Mouse (Mus musculus): ENCODE results near the gene Cacnb2. TPM values are rescaled to one million over a fixed set of nuclear protein-coding genes. Genes with fewer than 3 reads are reported as not detected.

Gene Cacnb2
- polyA plus RNA-seq, 1 experiment from 2014 or later, result 12.2 TPM

- Histone ChIP-seq H3K4me1 (replicated peaks) (peaks cover 20% of the 10 kb centered on the region), H3K36me3 (no peaks in the 10 kb centered on the region), H3K4me3 (no peak overlapping the region), H3K4me2 (no peak overlapping the region), H3K27me3 (no peaks in the 10 kb centered on the region), H3K27ac (no peak overlapping the region), H3K9ac (no peak overlapping the region), H3K9me3 (replicated peaks) (no peaks in the 10 kb centered on the region)
- whole genome bisulfite sequencing, result 35% methylated on average over 1 of the region's 1 CpGs
- ATAC-seq (replicated peaks; ENCODE audit: insufficient number of reproducible peaks, insufficient read depth, low FRiP score, low read depth), result no peak
Observed at GRCm38 (mm10) chr2:14873116-14873515, 270.2 kb downstream of the Cacnb2 start.

GRCm38 (mm10) chr2:14873701-14874181 is 270.9 kb downstream of the Cacnb2 start:
- Histone ChIP-seq H3K27me3 (no peaks in the 10 kb centered on the region), H3K9me3 (replicated peaks) (no peaks in the 10 kb centered on the region), H3K36me3 (no peaks in the 10 kb centered on the region), H3K27ac (no peak overlapping the region), H3K4me1 (replicated peaks) (peaks cover 20% of the 10 kb centered on the region), H3K9ac (no peak overlapping the region), H3K4me3 (peak overlapping the region; percentile 25), H3K4me2 (peak overlapping the region; percentile 53)
- ATAC-seq (replicated peaks; ENCODE audit: insufficient number of reproducible peaks, insufficient read depth, low FRiP score, low read depth), result no peak
- WGBS, result 11% methylated on average over 15 of the region's 15 CpGs

DNA sequence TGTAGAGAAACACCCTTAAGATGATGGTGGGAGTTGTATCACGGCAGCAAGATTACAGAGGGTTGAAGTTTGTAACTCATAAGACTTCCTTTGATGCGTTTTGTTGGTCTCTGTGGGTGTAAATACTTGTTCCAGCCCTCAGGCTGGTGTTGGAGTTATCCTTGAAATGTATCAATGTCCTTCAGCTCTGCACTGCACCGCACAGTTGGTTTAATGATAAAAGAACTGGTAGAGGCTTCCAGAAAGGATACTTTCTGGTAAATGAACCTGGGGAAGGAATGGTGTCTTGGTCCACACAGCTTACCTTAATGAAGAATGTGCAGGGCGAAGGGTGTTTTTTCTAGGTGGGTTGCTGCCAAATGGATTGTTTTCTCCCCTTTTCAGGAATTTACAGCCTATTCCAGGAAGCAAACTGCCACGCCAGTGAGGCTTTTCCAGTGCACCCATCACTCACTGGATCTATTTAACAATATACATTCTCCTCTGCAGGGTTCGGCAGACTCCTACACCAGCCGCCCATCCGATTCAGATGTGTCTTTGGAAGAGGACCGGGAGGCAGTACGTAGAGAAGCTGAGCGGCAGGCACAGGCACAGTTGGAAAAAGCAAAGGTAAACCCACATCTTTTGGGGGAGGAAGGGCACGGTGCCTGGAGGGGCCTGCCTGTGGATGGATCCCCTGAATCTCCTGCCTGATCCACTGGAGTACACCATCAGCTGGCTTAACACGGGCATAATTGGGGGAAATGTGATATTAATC is 271.6 kb downstream of the Cacnb2 start:
- no peaks in the 10 kb centered on the region for H3K36me3 ChIP-seq
- peaks cover 20% of the 10 kb centered on the region for H3K4me1 ChIP-seq (replicated peaks)
- ATAC-seq (replicated peaks; ENCODE audit: insufficient number of reproducible peaks, insufficient read depth, low FRiP score, low read depth), result no peak
- H3K27me3 ChIP-seq, result no peaks in the 10 kb centered on the region
- 54% methylated on average over 13 of the region's 13 CpGs for WGBS
- peak overlapping the region; percentile 53 for H3K4me2 ChIP-seq
- no peaks in the 10 kb centered on the region for H3K9me3 ChIP-seq (replicated peaks)
- no peak overlapping the region for H3K9ac ChIP-seq
- no peak overlapping the region for H3K27ac ChIP-seq
- H3K4me3 ChIP-seq, result no peak overlapping the region

DNA sequence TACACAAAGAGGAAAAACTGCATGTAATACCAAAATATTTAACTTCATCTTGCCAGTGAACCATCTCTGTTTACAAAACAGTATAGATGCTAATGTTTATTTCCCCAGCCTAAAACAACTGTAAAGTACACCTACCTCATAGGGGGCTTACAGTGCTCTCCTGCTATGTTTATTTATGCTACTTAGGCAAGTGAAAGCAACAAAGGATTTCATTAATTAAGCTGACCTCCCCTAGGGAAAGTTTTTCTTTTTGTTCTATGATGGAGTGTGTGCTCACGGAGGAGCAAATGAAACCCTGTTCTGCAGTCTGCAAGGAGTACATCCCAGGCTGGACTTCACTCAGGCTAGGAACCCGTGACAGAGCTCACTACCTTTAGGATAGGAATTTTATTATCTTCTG is 272.2 kb downstream of the Cacnb2 start:
- WGBS, result 86% methylated on average over 2 of the region's 2 CpGs
- no peak overlapping the region for H3K4me2 ChIP-seq
- ATAC-seq (replicated peaks; ENCODE audit: insufficient number of reproducible peaks, insufficient read depth, low FRiP score, low read depth), result no peak
- no peak overlapping the region for H3K27ac ChIP-seq
- H3K9me3 ChIP-seq (replicated peaks), result no peaks in the 10 kb centered on the region
- H3K4me1 ChIP-seq (replicated peaks), result peaks cover 20% of the 10 kb centered on the region
- no peaks in the 10 kb centered on the region for H3K27me3 ChIP-seq
- H3K36me3 ChIP-seq, result no peaks in the 10 kb centered on the region
- no peak overlapping the region for H3K9ac ChIP-seq
- no peak overlapping the region for H3K4me3 ChIP-seq

DNA sequence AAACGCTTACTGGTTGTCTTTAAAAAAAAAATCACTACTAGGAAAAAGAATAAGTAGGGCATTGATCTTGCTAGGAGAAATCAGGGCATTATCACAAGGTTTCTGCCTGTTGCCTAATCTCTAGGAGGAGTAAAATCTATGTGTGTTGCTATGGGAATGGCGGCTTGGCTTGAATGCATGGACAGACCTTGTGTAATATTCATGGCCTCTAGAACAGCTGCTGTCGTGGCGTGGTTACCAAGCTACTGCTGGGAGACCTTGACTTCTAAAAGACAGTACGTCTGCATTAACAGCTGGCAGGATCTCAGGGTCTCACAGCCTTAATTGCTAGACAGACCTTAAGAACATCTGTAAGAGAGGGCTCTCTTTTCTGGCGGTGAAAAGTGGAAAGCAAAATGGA is 272.7 kb downstream of the Cacnb2 start:
- no peaks in the 10 kb centered on the region for H3K9me3 ChIP-seq (replicated peaks)
- no peak for ATAC-seq (replicated peaks; ENCODE audit: insufficient number of reproducible peaks, insufficient read depth, low FRiP score, low read depth)
- WGBS, result 79% methylated on average over 6 of the region's 6 CpGs
- H3K4me3 ChIP-seq, result no peak overlapping the region
- no peaks in the 10 kb centered on the region for H3K27me3 ChIP-seq
- H3K36me3 ChIP-seq, result no peaks in the 10 kb centered on the region
- H3K4me1 ChIP-seq (replicated peaks), result peaks cover 20% of the 10 kb centered on the region
- H3K9ac ChIP-seq, result no peak overlapping the region
- H3K4me2 ChIP-seq, result no peak overlapping the region
- no peak overlapping the region for H3K27ac ChIP-seq

GRCm38 (mm10) chr2:14878953-14879352 is 276.1 kb downstream of the Cacnb2 start:
- Histone ChIP-seq H3K4me3 (no peak overlapping the region), H3K4me2 (no peak overlapping the region), H3K9ac (no peak overlapping the region), H3K36me3 (no peaks in the 10 kb centered on the region), H3K27me3 (no peaks in the 10 kb centered on the region), H3K27ac (no peak overlapping the region), H3K4me1 (replicated peaks) (peaks cover 28% of the 10 kb centered on the region), H3K9me3 (replicated peaks) (no peaks in the 10 kb centered on the region)
- no peak for ATAC-seq (replicated peaks; ENCODE audit: insufficient number of reproducible peaks, insufficient read depth, low FRiP score, low read depth)

DNA sequence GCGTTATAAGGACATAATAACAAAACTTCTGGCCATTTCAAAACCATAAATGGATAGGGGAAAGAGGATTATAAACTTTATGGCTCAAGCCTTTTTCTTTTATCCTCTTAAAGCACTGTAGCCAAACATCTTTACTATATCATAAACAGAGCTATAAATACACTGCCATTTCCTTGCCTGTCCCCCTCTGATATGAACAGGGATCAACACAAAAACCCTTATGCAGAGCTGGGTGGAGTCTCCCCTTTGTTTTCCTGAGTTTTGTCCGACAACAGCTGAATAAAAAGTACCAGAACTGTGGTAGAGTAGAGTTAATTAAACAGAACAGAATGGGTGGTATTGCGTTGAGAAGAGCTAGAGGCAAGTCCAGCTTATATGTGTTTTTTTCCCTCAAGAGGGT is 280.6 kb downstream of the Cacnb2 start:
- H3K9ac ChIP-seq, result no peak overlapping the region
- WGBS, result 63% methylated on average over 3 of the region's 3 CpGs
- no peak overlapping the region for H3K4me3 ChIP-seq
- H3K27ac ChIP-seq, result no peak overlapping the region
- peaks cover 20% of the 10 kb centered on the region for H3K4me1 ChIP-seq (replicated peaks)
- no peak for ATAC-seq (replicated peaks; ENCODE audit: insufficient number of reproducible peaks, insufficient read depth, low FRiP score, low read depth)
- no peak overlapping the region for H3K4me2 ChIP-seq
- no peaks in the 10 kb centered on the region for H3K27me3 ChIP-seq
- H3K9me3 ChIP-seq (replicated peaks), result no peaks in the 10 kb centered on the region
- no peaks in the 10 kb centered on the region for H3K36me3 ChIP-seq

GRCm38 (mm10) chr2:14888406-14889195 is 285.7 kb downstream of the Cacnb2 start:
- no peak overlapping the region for H3K4me3 ChIP-seq
- H3K4me1 ChIP-seq (replicated peaks), result no peaks in the 10 kb centered on the region
- H3K9me3 ChIP-seq (replicated peaks), result no peaks in the 10 kb centered on the region
- no peak overlapping the region for H3K27ac ChIP-seq
- no peak overlapping the region for H3K4me2 ChIP-seq
- no peak overlapping the region for H3K9ac ChIP-seq
- 61% methylated on average over 4 of the region's 4 CpGs for WGBS
- H3K36me3 ChIP-seq, result no peaks in the 10 kb centered on the region
- ATAC-seq (replicated peaks; ENCODE audit: insufficient number of reproducible peaks, insufficient read depth, low FRiP score, low read depth), result no peak
- no peaks in the 10 kb centered on the region for H3K27me3 ChIP-seq

GRCm38 (mm10) chr2:14903837-14904236 is 300.9 kb downstream of the Cacnb2 start:
- H3K4me2 ChIP-seq, result no peak overlapping the region
- no peak overlapping the region for H3K4me3 ChIP-seq
- no peak overlapping the region for H3K27ac ChIP-seq
- H3K9ac ChIP-seq, result no peak overlapping the region
- WGBS, result 69% methylated on average over 3 of the region's 3 CpGs
- no peaks in the 10 kb centered on the region for H3K36me3 ChIP-seq
- ATAC-seq (replicated peaks; ENCODE audit: insufficient number of reproducible peaks, insufficient read depth, low FRiP score, low read depth), result no peak
- H3K9me3 ChIP-seq (replicated peaks), result no peaks in the 10 kb centered on the region
- peaks cover 10% of the 10 kb centered on the region; the same call in 1 of the 2 replicates for H3K4me1 ChIP-seq (replicated peaks)
- no peaks in the 10 kb centered on the region for H3K27me3 ChIP-seq

GRCm38 (mm10) chr2:14904865-14905264 is 302.0 kb downstream of the Cacnb2 start:
- H3K4me3 ChIP-seq, result no peak overlapping the region
- no peak overlapping the region for H3K27ac ChIP-seq
- H3K9ac ChIP-seq, result no peak overlapping the region
- H3K4me2 ChIP-seq, result no peak overlapping the region
- no peaks in the 10 kb centered on the region for H3K36me3 ChIP-seq
- no peaks in the 10 kb centered on the region for H3K27me3 ChIP-seq
- ATAC-seq (replicated peaks; ENCODE audit: insufficient number of reproducible peaks, insufficient read depth, low FRiP score, low read depth), result no peak
- peaks cover 10% of the 10 kb centered on the region; the same call in 1 of the 2 replicates for H3K4me1 ChIP-seq (replicated peaks)
- no peaks in the 10 kb centered on the region for H3K9me3 ChIP-seq (replicated peaks)
- WGBS, result 66% methylated on average over 2 of the region's 2 CpGs

DNA sequence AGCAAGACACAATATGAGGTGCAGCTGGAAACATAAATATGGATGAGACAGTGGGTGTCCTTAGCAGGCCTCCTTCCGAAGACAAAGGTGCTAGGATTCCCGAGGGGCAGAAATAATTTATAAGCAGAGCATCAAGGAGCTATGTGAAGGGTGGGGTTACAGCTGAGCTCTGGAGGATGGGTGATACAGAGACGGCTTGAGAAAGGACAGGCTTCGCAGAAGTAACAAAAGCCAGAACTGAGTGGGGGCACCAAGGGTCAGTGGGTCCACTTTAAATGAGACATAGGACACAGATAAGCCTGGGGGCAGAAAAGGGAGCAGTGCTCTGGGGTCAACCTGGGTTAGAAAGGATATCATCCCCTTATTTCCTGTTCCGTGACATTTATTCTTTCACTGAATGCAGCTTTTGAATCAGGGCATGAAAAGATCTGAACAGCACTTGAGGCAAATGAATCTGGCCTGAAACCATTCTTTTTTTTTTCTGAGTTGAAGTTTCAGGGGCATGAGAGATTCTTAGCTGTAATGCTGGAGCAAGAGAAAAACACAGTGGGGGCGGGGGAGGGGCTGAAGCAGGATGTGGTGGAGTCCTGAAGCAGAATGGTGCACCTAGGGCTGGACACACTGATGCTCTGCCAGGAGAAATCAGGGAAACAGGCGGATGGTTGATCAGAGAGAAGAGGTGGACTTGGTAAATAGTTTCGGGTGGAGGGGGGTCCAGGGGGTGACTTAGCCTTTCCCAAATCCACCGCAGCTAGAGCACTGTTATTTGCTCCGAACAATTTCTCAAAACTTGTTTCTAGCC is 304.4 kb downstream of the Cacnb2 start:
- H3K4me3 ChIP-seq, result no peak overlapping the region
- ATAC-seq (replicated peaks; ENCODE audit: insufficient number of reproducible peaks, insufficient read depth, low FRiP score, low read depth), result no peak
- H3K36me3 ChIP-seq, result no peaks in the 10 kb centered on the region
- no peak overlapping the region for H3K9ac ChIP-seq
- no peak overlapping the region for H3K4me2 ChIP-seq
- H3K27me3 ChIP-seq, result no peaks in the 10 kb centered on the region
- peaks cover 10% of the 10 kb centered on the region; the same call in 1 of the 2 replicates for H3K4me1 ChIP-seq (replicated peaks)
- 51% methylated on average over 10 of the region's 10 CpGs for WGBS
- H3K9me3 ChIP-seq (replicated peaks), result no peaks in the 10 kb centered on the region
- no peak overlapping the region for H3K27ac ChIP-seq

All from heart, embryonic 15.5 days (tissue).